Mouse (Mus musculus): ENCODE results near the gene Pdia2. TPM values are rescaled to one million over a fixed set of nuclear protein-coding genes. Genes with fewer than 3 reads are reported as not detected.

Gene Pdia2
- total RNA-seq (2021): 1 to 10 TPM in 1 of 2 experiments, under 1 TPM in 1; 0.59 to 1.0 TPM
- long read RNA-seq, experiment 1: 0 reads
- long read RNA-seq, experiment 2: 0 reads

- intact Hi-C loops (cut with DNase I): no loop called here
- H3K27ac ChIP-seq: no peak within 1 kb of the TSS
- TF ChIP-seq CTCF (IDR thresholded peaks at IDR 0.05): no peak
- H3K4me3 ChIP-seq: no peak within 1 kb of the TSS
- DNase-seq (ENCODE audit: extremely low spot score in 1 of 2, low spot score in 2 of 2): no peak
These were observed at the start of gene Pdia2 for GRCm38 (mm10) chr17:26198892-26199291. Gene Pdia2, minus strand, starts transcription at chr17:26199087.

DNA sequence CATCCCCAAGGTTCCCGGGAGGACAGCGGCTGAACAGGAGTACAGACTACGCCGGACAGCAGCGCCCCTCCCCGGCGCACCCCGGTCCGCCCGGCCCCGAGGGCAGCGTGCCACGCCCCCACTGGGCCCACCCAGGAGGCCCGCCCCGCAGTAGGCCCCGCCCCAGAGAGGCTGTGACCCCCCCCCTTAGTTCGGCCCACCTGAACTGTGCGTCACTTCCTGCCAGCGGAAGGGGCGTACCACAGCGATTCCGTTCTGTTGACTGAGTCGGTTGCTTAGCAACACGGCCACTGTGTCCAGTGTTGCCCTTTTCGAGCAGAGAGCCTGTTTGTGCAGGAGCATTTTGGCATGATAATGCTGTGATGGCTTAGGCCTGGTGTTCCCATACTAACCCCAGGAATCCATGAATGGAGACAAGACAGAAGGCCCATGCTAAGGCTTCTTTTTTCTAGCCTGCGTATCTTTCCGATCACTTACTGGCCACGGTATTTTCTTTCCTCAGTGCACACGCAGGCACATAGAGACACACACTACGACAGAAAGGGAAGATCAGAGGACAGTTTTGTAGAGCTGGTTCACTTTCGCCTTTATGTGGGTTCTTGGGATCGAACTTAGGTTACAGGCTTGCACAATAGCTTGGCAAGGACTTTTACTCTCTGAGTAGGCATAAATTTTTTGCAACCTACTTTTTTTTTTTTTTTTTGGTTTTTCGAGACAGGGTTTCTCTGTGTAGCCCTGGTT, 45.4 kb upstream of the Pdia2 start, which contains the start of gene Fam234a:
Gene Fam234a (minus strand): TSS at position 142 of the 741 bp plus-strand sequence.
- intact Hi-C loops (cut with DNase I): loop anchor here (2.0 to 5.0 kb wide), 2 partner anchors 41 to 122 kb away; partner anchors contain the start of genes Mrpl28 and Rgs11
- TF ChIP-seq CTCF (IDR thresholded peaks at IDR 0.05): no peak; the same call in 1 of the 2 replicates
- Histone ChIP-seq H3K4me3 (peak within 1 kb of the TSS; percentile 81), H3K27ac (peak within 1 kb of the TSS; percentile 91)
- DNase-seq (ENCODE audit: extremely low spot score in 1 of 2, low spot score in 2 of 2): peak; percentile 88 to 90

GRCm38 (mm10) chr17:26243471-26244100, 44.7 kb upstream of the Pdia2 start:
- Histone ChIP-seq H3K4me3 (peak overlapping the region; percentile 81), H3K27ac (peak overlapping the region; percentile 87)
- intact Hi-C loops (cut with DNase I): loop anchor here (2.0 to 5.0 kb wide), 3 partner anchors 41 to 121 kb away; partner anchors contain the start of genes Axin1, Mrpl28 and Rgs11
- DNase-seq (ENCODE audit: extremely low spot score in 1 of 2, low spot score in 2 of 2): peak in 1 of 2 experiments; percentile 61
- peak; percentile 33 for TF ChIP-seq CTCF (IDR thresholded peaks at IDR 0.05)

DNA sequence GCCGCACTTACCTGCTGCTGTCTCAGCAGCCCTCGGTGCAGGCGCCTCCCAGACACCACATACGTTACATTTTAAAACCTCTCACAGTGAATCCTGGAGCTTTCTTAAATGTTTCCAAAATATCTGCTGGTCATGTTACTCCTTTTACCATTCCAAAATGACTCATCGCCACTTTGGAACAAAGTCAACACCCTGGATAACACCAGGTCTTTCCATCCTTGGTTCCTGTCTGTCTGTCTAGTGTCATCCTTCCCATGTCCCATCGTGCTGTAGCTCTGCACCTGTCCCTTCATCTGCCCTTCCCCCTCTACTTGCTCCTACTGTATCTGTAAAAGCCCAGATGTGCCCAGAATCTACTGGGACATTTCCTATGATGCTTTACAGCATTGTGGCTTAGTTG, 42.1 kb upstream of the Pdia2 start:
- intact Hi-C loops (cut with DNase I): loop anchor here (5.0 kb wide), 1 partner anchor 119 kb away; the partner anchor contains the start of gene Mrpl28
- no peak for DNase-seq (ENCODE audit: extremely low spot score in 1 of 2, low spot score in 2 of 2)
- no peak overlapping the region for H3K27ac ChIP-seq
- no peak for TF ChIP-seq CTCF (IDR thresholded peaks at IDR 0.05)
- no peak overlapping the region for H3K4me3 ChIP-seq

DNA sequence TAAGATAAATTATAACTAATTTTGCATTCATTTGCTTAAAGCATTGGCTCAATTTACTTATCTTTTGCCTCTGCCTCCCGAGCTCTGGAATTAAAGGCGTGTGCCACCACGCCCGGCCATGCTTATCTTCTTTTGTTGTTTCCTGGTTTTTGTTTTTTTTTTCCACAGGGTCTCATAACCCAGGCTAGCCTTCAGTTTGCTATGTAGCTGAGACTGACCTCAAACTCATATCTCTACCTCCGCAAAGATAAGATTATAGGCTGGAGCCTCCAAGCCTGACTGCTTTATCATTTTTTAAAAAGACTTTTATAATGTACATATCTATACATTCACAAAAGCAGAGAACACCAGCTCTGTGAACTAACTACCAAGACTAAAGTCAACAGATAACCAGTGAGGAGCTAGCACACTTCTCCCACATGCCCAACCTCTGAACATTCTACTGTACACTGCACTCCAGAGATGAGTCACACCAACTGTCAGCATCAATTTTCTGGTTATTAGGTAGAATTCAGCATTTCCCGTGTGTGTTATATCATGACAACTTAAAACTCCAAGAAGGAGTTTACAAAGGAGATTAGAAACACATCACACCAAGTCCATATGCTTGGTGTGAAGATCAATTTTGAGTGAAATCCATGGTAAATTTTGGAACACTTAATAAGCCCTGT, 41.4 kb upstream of the Pdia2 start:
- Histone ChIP-seq H3K27ac (peak overlapping the region; percentile 57; the same call in 1 of the 2 replicates), H3K4me3 (no peak overlapping the region)
- DNase-seq (ENCODE audit: extremely low spot score in 1 of 2, low spot score in 2 of 2): no peak
- intact Hi-C loops (cut with DNase I): loop anchor here (5.0 kb wide), 1 partner anchor 118 kb away; the partner anchor contains the start of gene Mrpl28
- TF ChIP-seq CTCF (IDR thresholded peaks at IDR 0.05): no peak

- no peak for DNase-seq (ENCODE audit: extremely low spot score in 1 of 2, low spot score in 2 of 2)
- intact Hi-C loops (cut with DNase I): no loop called here
- TF ChIP-seq CTCF (IDR thresholded peaks at IDR 0.05): no peak
- H3K27ac ChIP-seq: peak overlapping the region; percentile 57; the same call in 1 of the 2 replicates
- H3K4me3 ChIP-seq: no peak overlapping the region
These were observed 40.7 kb upstream of the Pdia2 start for GRCm38 (mm10) chr17:26239551-26239950.

GRCm38 (mm10) chr17:26237667-26238066, 38.8 kb upstream of the Pdia2 start:
- Histone ChIP-seq H3K27ac (no peak overlapping the region), H3K4me3 (no peak overlapping the region)
- no peak for TF ChIP-seq CTCF (IDR thresholded peaks at IDR 0.05)
- DNase-seq (ENCODE audit: extremely low spot score in 1 of 2, low spot score in 2 of 2): no peak
- intact Hi-C loops (cut with DNase I): no loop called here

GRCm38 (mm10) chr17:26235077-26235815, 36.4 kb upstream of the Pdia2 start:
- H3K27ac ChIP-seq: peak overlapping the region; percentile 2
- intact Hi-C loops (cut with DNase I): no loop called here

DNA sequence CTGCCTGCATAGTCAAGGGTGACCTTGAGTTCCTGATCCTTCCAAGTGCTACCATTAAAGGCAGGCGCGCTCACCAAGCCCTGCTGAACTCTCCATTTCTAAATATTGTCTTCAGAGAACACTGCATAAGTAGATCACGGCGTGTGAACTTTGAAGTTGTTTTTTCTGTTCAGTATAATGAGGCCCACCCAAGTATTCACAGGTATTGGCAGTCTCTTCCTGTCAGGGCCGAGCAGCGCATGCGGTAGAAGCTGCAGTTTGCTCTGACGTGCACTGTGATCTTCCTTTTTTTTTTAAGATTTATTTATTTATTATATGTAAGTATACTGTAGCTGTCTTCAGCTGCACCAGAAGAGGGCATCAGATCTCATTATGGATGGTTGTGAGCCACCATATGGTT, 35.5 kb upstream of the Pdia2 start:
- Histone ChIP-seq H3K4me3 (no peak overlapping the region), H3K27ac (no peak overlapping the region)
- no peak for TF ChIP-seq CTCF (IDR thresholded peaks at IDR 0.05)
- no peak for DNase-seq (ENCODE audit: extremely low spot score in 1 of 2, low spot score in 2 of 2)
- intact Hi-C loops (cut with DNase I): no loop called here

More at GRCm38 (mm10) chr17:26235077-26235815, 36.4 kb upstream of the Pdia2 start:
- TF ChIP-seq CTCF (IDR thresholded peaks at IDR 0.05): no peak
- DNase-seq (ENCODE audit: extremely low spot score in 1 of 2, low spot score in 2 of 2): no peak
- no peak overlapping the region for H3K4me3 ChIP-seq

DNA sequence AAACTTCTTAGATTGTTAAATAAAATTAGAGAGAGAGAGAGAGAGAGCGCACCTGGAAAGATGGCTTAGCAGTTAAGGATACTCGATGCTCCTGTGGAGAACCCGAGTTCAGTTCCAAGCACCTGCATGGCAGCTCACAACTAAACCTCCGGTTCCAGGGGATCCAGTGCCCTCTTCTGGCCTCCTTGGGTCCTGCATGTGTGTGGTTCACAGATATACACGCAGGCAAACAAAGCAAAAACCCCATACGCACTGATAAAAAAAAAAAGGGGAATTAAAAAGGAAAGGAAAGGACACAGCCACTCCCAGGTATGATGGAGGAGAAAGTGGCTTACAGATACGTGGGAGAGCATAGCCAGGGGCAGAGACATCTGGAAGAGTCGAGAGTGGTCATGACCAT, 34.0 kb upstream of the Pdia2 start:
- intact Hi-C loops (cut with DNase I): no loop called here
- H3K27ac ChIP-seq: no peak overlapping the region
- no peak overlapping the region for H3K4me3 ChIP-seq
- DNase-seq (ENCODE audit: extremely low spot score in 1 of 2, low spot score in 2 of 2): no peak
- TF ChIP-seq CTCF (IDR thresholded peaks at IDR 0.05): peak; percentile 16

DNA sequence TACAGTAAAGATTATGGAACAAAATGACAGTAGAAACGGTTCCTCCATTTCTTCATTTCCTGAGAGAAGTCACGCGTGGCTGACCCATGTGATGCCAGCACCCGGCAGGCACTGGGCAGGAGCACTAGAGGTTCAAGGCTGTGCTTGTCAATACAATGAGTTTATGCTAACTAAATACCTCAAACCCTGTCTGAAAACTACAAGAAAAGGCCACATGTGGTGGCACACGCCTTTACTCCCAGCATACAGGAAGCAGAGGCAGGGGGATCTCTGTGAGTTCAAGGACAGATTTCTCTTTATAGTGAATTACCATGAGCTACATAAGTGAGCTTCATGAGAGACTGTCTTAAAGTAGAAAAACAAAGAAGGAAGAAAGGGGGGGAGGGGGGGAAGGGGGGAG, 32.3 kb upstream of the Pdia2 start:
- intact Hi-C loops (cut with DNase I): no loop called here
- DNase-seq (ENCODE audit: extremely low spot score in 1 of 2, low spot score in 2 of 2): no peak
- TF ChIP-seq CTCF (IDR thresholded peaks at IDR 0.05): no peak
- Histone ChIP-seq H3K27ac (no peak overlapping the region), H3K4me3 (no peak overlapping the region)

All from left cerebral cortex, adult 2 months (tissue).